Mouse (Mus musculus): ENCODE results near the gene Slc9a1. TPM values are rescaled to one million over a fixed set of nuclear protein-coding genes. Genes with fewer than 3 reads are reported as not detected.
A peak's percentile ranks its signal among the peaks of the same experiment; 100 is the strongest.

Gene Slc9a1
- total RNA-seq, 2 experiments from 2014 or later, result 48.8 to 56.9 TPM

- no peak for DNase-seq (ENCODE audit: low spot score in 2 of 2)
- intact Hi-C loops (cut with DNase I), result no loop called here
Measured at GRCm38 (mm10) chr4:133371621-133372277, 2.2 kb downstream of the Slc9a1 start.

- intact Hi-C loops (cut with DNase I), result no loop called here
Measured at GRCm38 (mm10) chr4:133372278-133372665, 2.8 kb downstream of the Slc9a1 start.

GRCm38 (mm10) chr4:133374011-133374410 lies 4.5 kb downstream of the Slc9a1 start:
- no peak for DNase-seq (ENCODE audit: low spot score in 2 of 2)
- intact Hi-C loops (cut with DNase I), result no loop called here

More at GRCm38 (mm10) chr4:133372278-133372665, 2.8 kb downstream of the Slc9a1 start:
- DNase-seq (ENCODE audit: low spot score in 2 of 2), result no peak

GRCm38 (mm10) chr4:133375812-133376577 lies 6.5 kb downstream of the Slc9a1 start:
- DNase-seq (ENCODE audit: low spot score in 2 of 2), result no peak
- intact Hi-C loops (cut with DNase I), result no loop called here

- DNase-seq (ENCODE audit: low spot score in 2 of 2), result peak; percentile 32 to 44
- intact Hi-C loops (cut with DNase I), result no loop called here
Measured at GRCm38 (mm10) chr4:133378236-133379045, 8.9 kb downstream of the Slc9a1 start.

GRCm38 (mm10) chr4:133379046-133379347 lies 9.5 kb downstream of the Slc9a1 start:
- no peak for DNase-seq (ENCODE audit: low spot score in 2 of 2)

GRCm38 (mm10) chr4:133379861-133380260 lies 10.4 kb downstream of the Slc9a1 start:
- intact Hi-C loops (cut with DNase I), result no loop called here
- no peak for DNase-seq (ENCODE audit: low spot score in 2 of 2)

More at GRCm38 (mm10) chr4:133379046-133379347, 9.5 kb downstream of the Slc9a1 start:
- intact Hi-C loops (cut with DNase I), result no loop called here

- intact Hi-C loops (cut with DNase I), result no loop called here
- DNase-seq (ENCODE audit: low spot score in 2 of 2), result no peak
Measured at GRCm38 (mm10) chr4:133380532-133380931, 11.0 kb downstream of the Slc9a1 start.

GRCm38 (mm10) chr4:133381141-133381540 lies 11.6 kb downstream of the Slc9a1 start:
- intact Hi-C loops (cut with DNase I), result no loop called here
- DNase-seq (ENCODE audit: low spot score in 2 of 2), result no peak

- intact Hi-C loops (cut with DNase I), result no loop called here
- no peak for DNase-seq (ENCODE audit: low spot score in 2 of 2)
Measured at GRCm38 (mm10) chr4:133386061-133386797, 16.7 kb downstream of the Slc9a1 start.

GRCm38 (mm10) chr4:133387053-133387452 lies 17.5 kb downstream of the Slc9a1 start:
- intact Hi-C loops (cut with DNase I), result no loop called here

GRCm38 (mm10) chr4:133388781-133389552 lies 19.5 kb downstream of the Slc9a1 start:
- intact Hi-C loops (cut with DNase I), result no loop called here
- DNase-seq (ENCODE audit: low spot score in 2 of 2), result no peak

More at GRCm38 (mm10) chr4:133387053-133387452, 17.5 kb downstream of the Slc9a1 start:
- no peak for DNase-seq (ENCODE audit: low spot score in 2 of 2)

- intact Hi-C loops (cut with DNase I), result no loop called here
- no peak for DNase-seq (ENCODE audit: low spot score in 2 of 2)
Measured at GRCm38 (mm10) chr4:133390042-133390441, 20.5 kb downstream of the Slc9a1 start.

- intact Hi-C loops (cut with DNase I), result no loop called here
- no peak for DNase-seq (ENCODE audit: low spot score in 2 of 2)
Measured at GRCm38 (mm10) chr4:133390585-133390984, 21.1 kb downstream of the Slc9a1 start.

GRCm38 (mm10) chr4:133391185-133392040 lies 21.9 kb downstream of the Slc9a1 start:
- intact Hi-C loops (cut with DNase I), result no loop called here
- DNase-seq (ENCODE audit: low spot score in 2 of 2), result peak in 1 of 2 experiments; percentile 51

GRCm38 (mm10) chr4:133394981-133395573 lies 25.6 kb downstream of the Slc9a1 start:
- intact Hi-C loops (cut with DNase I), result no loop called here
- DNase-seq (ENCODE audit: low spot score in 2 of 2), result no peak

GRCm38 (mm10) chr4:133396079-133396478 lies 26.6 kb downstream of the Slc9a1 start:
- intact Hi-C loops (cut with DNase I), result no loop called here
- DNase-seq (ENCODE audit: low spot score in 2 of 2), result no peak

- DNase-seq (ENCODE audit: low spot score in 2 of 2), result no peak
- intact Hi-C loops (cut with DNase I), result no loop called here
Measured at GRCm38 (mm10) chr4:133397299-133397698, 27.8 kb downstream of the Slc9a1 start.
